Mouse (Mus musculus) adrenal gland, postnatal 25 days (tissue): ENCODE measurements around the gene Rai1. TPM values are rescaled to one million over a fixed set of nuclear protein-coding genes. Genes with fewer than 3 reads are reported as not detected.

ENCODE experiments used
- DNase-seq: peaks from one replicate; pipeline ENCODE4 v3.0.0; 2021; ENCODE audit warnings: mixed read lengths
- total RNA-seq: library from RNA; stranded (reverse); gene quantifications from 2 replicates; pipeline ENCODE4 v1.2.3, GENCODE M21; 2021

Gene Rai1
- total RNA-seq, 1 experiment from 2014 or later = 54.2 TPM

DNA sequence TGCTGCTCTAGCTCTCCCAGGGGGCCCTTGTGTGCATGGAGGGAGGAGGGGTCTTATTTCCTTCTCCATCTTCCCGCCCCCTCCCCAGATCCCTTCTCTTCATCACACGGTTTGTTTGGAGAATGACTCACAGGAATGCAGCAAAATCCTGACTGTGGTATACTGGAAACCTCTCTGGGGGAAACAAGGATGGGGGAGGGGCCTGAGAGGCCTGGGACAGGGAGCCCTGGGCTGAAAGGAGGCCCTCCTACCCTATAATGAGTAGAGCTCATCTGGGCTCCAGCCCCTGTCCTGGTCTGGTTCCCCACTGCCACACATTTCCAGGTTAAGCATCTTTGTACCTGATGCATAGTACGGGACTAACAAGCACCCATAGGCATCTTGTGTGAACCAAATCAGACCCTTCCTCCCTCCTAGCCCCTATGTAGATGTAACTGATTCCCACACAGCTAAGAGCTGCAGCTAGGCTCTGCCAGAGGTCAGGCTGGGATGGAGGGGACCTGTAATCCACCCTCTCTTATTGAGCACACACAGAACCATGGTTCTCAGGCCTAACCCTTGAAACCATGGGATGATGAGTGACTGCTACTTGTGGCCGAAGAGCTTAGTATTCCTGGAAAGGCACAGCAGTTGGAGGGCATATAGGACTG lies 23.2 kb downstream of the Rai1 start:
- no peak for DNase-seq

DNA sequence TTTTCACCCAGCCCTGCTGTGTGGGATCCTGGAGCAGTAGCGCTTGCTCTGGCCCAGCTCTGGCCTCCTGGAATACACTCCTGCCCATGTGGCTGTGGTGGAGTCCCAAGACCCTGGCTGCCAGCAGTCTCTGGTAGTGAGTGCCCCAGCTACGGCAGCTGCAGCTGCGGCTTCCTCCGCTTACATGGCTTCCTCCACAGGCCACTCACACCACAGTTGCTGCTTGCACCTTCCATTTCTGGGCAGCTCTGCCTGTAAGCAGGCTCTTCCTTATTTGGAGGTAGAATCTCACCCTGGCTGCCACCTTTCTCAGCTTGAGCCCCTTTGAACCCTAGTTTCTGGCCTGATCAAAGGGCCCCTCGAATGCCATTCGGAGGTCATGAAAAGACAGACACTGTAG lies 25.7 kb downstream of the Rai1 start:
- no peak for DNase-seq

GRCm38 (mm10) chr11:60132061-60132460 lies 27.2 kb downstream of the Rai1 start:
- DNase-seq = no peak

- no peak for DNase-seq
Observed at GRCm38 (mm10) chr11:60136491-60136890, 31.7 kb downstream of the Rai1 start.

GRCm38 (mm10) chr11:60137170-60137569 lies 32.4 kb downstream of the Rai1 start:
- DNase-seq = no peak

DNA sequence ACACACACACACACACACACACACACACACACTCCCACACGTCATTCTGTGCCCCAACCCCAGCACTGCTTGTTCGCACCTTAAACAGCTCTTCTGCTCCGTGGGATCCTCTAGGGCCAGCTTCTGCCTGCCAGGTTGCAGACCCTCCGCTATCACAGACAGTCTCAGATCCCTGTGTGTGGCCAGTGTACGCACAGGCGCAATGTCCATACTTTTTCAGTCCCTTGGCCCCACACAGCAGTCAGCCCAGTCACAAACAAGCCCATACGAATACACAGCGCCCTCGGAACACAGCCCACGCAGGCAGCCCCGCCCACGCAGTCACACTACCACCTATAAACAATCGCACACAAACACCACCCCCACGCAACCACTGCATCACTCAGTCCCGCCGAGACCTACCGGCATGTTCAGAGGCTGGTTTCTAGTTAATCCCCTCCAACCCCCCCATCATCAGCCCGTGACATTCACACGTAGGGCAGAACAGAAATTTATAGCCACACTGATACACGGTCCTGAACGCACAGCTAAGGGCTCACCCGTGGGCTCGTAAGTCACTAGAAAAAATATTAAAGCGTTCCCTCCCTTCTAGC lies 34.4 kb downstream of the Rai1 start:
- DNase-seq = peak; percentile 18

DNA sequence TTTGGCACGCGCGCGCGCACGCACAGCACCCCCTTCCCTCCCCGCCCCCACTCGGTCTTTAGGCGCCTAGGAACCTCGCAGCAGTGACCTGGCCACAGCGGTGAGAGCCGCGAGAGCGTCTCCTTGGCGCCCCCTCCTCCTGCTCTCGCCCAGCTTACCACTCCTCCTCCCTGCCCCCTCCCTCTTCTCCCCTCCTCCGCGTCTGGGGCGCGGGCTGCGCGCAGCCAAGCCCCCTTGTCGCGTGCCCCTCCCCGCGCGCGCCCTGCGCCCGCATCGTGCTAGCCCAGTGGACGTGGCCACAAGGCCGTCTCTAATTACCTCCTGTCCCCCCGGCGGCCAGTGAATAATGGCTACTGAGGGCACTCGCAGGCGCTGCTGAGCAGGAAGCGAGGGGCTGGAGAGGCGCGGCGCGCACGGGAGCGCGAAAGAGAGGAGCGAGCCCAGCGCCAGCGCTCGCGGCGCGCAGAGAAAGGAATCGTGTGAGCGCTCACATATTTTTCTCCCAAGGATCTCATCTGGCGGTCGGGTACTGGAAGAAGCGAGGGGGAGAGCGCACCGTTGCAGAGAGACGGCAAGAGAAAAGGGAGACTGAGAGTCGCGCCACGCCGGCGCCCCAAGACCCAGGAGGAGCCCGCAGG lies 35.0 kb downstream of the Rai1 start:
- DNase-seq = peak; percentile 61

DNA sequence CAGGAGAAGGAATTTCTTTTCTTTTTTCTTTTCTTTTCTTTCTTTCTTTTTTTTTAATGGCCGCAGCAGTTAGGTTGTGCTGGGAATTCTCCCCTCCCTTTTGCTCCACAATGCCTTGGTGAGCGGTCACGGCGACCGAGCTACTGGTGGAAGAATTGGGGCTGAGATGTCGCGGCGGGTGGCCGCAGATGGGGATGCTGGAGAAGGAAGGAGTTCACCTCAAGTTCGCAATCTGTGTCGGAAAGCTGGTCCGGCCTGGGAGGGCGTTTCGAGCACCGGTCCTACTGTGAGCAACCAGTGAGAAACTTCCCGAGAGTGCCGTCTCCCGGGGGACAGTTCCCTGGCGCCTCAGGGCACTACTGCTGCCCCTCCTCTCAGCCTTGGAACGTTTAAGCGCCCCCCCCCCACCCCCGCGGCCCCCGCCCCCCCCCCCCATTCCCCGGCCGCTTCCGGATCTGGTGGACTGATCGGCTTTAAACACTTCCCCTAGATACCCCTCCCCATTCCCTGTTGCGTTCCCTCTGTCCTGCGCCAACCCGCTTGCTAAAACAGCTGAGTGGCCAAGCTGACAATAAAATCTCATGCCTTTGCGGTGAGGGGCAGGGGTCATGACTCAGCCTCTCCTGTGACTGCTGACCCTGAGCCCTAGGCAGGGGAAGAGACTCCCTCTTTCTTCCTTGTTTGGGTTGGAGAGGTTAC lies 35.9 kb downstream of the Rai1 start:
- DNase-seq = peak; percentile 32

- no peak for DNase-seq
Observed at GRCm38 (mm10) chr11:60141285-60141608, 36.4 kb downstream of the Rai1 start.

GRCm38 (mm10) chr11:60143086-60143485 lies 38.3 kb downstream of the Rai1 start:
- DNase-seq = no peak

GRCm38 (mm10) chr11:60146170-60146569 lies 41.4 kb downstream of the Rai1 start:
- no peak for DNase-seq

DNA sequence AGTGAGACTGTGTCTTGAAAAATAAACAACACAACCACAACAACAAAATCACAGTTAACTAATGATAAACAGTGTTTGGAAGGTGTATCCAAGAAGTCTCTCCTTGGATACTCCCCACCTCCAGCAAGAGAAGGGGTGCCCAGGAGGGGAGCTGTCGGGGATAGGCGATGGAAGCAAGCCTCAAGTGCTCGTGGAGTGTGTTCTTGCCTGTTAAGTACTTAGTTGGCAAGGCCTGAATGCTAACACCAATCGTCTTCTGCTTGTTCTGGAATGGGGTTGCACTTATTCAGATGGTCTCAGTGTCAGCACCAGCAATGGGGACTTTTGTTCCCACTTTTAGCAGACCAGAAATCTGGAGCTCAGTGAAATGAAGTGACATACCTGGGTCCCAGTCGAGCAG lies 43.8 kb downstream of the Rai1 start:
- no peak for DNase-seq

- DNase-seq = no peak
Observed at GRCm38 (mm10) chr11:60149086-60149485, 44.3 kb downstream of the Rai1 start.

- DNase-seq = no peak
Observed at GRCm38 (mm10) chr11:60150677-60151076, 45.9 kb downstream of the Rai1 start.

DNA sequence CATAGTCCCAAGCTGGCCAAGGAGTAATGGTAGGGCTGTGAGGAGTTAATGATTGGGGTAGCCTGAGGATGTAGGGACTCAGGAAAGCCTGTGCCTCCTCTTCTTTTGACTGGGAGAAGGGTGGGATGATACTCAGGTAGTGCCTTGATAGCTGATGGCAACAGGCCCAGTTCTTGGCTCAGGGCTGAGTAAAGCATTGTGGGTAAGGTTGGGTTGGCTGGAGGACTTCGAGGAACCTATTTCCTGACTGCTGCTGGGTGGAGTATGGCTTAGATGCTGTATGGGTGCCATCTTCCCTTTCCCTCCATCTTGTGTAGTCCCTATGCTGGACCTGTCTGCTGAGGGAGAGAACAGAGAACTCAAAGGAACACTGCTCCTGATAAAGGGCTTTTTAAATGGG lies 47.5 kb downstream of the Rai1 start:
- no peak for DNase-seq

GRCm38 (mm10) chr11:60153936-60154335 lies 49.1 kb downstream of the Rai1 start:
- no peak for DNase-seq

DNA sequence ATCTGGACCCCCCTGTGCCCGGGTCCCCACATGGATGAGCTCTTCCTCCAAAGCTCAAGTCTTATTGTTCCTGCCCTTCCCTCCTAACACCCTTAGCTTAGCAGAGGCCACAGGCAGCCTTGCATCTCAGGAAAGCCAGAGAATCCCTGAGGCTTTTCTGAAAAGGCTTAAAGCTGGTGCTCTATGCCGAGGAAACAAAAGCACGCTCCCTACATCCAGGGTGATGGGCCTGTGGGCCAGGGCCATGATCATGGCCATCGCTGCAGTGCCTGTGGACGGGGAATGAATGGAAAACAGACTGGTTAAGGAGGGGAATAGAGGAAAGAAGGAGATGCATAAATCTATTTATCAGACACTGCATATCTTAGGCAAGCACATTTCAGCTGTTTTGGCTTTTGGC lies 50.9 kb downstream of the Rai1 start:
- no peak for DNase-seq

DNA sequence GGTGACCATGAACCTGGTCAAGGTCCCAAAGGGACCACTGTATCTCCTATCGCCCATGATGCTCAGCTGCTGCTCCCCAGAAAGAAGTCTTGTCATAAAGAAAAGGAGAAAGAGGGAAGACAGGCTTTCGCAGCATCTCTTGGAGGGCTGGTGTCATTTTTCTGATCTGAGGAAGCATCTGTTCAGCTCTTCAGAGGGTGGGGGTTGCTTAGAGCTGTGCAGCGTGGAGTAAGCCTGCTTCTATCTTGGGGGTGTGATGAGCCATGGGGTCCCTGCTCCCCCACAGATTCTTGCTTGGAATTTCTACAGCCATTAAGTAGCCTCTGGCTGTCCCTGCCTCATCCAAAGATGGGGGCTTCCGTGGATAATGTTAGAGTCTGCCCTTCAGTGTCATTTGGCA lies 53.5 kb downstream of the Rai1 start:
- DNase-seq = no peak

GRCm38 (mm10) chr11:60159955-60160354 lies 55.1 kb downstream of the Rai1 start:
- DNase-seq = no peak

- DNase-seq = no peak
Observed at GRCm38 (mm10) chr11:60160454-60161114, 55.8 kb downstream of the Rai1 start.

GRCm38 (mm10) chr11:60161146-60161874 lies 56.5 kb downstream of the Rai1 start:
- DNase-seq = no peak

- no peak for DNase-seq
Observed at GRCm38 (mm10) chr11:60162547-60162946, 57.7 kb downstream of the Rai1 start.
